Mouse (Mus musculus) liver, postnatal 0 days (tissue): ENCODE data around the gene Hfm1. TPM values are rescaled to one million over a fixed set of nuclear protein-coding genes. Genes with fewer than 3 reads are reported as not detected.
A peak's percentile ranks its signal among the peaks of the same experiment; 100 is the strongest.

Experiments used
- ATAC-seq: fragments of 200-750 bp; cut with Nextera tagmentation; 2 replicates; pipeline ENCODE4 v1.8.0; 2017; ENCODE audit warnings: mild to moderate bottlenecking, moderate library complexity
- DNase-seq: peaks from one replicate; pipeline ENCODE4 v3.0.0-alpha.2; 2016
- H3K27ac ChIP-seq: fragments of 300-500 bp; sonication (generic); 2 replicates; pipeline ENCODE4 v1.5.1; 2014; ENCODE audit warnings: antibody characterized with exemption, moderate library complexity, mild to moderate bottlenecking, low read depth
- H3K27me3 ChIP-seq: fragments of 300-500 bp; sonication (generic); 2 replicates; pipeline ENCODE4 v1.6.1; 2014; ENCODE audit warnings: low read length, control low read depth, mixed read lengths; ENCODE audit not compliant: insufficient read depth
- H3K36me3 ChIP-seq: fragments of 300-500 bp; sonication (generic); replicated peaks from 2 replicates; pipeline ENCODE4 v1.6.1; 2014; ENCODE audit warnings: mild to moderate bottlenecking, control low read depth, low read length, moderate library complexity, mixed read lengths; ENCODE audit not compliant: insufficient read depth
- H3K4me1 ChIP-seq: fragments of 300-500 bp; sonication (generic); 2 replicates; pipeline ENCODE4 v1.6.1; 2014; ENCODE audit warnings: antibody characterized with exemption, mild to moderate bottlenecking, control low read depth; ENCODE audit not compliant: insufficient read depth
- H3K4me2 ChIP-seq: fragments of 300-500 bp; sonication (generic); 2 replicates; pipeline ENCODE4 v1.6.1; 2014; ENCODE audit warnings: low read depth, mild to moderate bottlenecking, low read length, moderate library complexity, mixed read lengths
- H3K4me3 ChIP-seq: fragments of 300-500 bp; sonication (generic); 2 replicates; pipeline ENCODE4 v1.5.1; 2014; ENCODE audit warnings: low read depth, low read length
- H3K9ac ChIP-seq: fragments of 300-500 bp; sonication (generic); replicated peaks from 2 replicates; pipeline ENCODE4 v1.6.1; 2014; ENCODE audit warnings: mild to moderate bottlenecking, moderate library complexity
- H3K9me3 ChIP-seq: fragments of 300-500 bp; sonication (generic); 2 replicates; pipeline ENCODE4 v1.6.1; 2016; ENCODE audit warnings: mild to moderate bottlenecking, control low read depth, low read length, mixed read lengths
- CTCF ChIP-seq: sonication (generic); IDR thresholded peaks from 2 replicates; pipeline ENCODE4 v1.5.1; 2016; ENCODE audit warnings: antibody characterized with exemption, low read depth
- EP300 ChIP-seq: IDR thresholded peaks from 2 replicates; pipeline ENCODE4 v1.6.1; 2016; ENCODE audit warnings: antibody characterized with exemption, low read depth, mild to moderate bottlenecking
- WGBS: fragments of 180-500 bp; shearing (Covaris S2); extraction: QIAGEN DNeasy Blood & Tissue Kit; methylation state at CpG from one replicate; pipeline ENCODE4 v1.1.7; 2014; ENCODE audit not compliant: insufficient replicate concordance; 5-methylcytosine and 5-hydroxymethylcytosine counted together
- polyA plus RNA-seq: library from polyadenylated mRNA; unstranded; fragments of >200 nt; fragmentation: Nextera tagmentation; extraction: Ambion mirVana; gene quantifications from 2 replicates; pipeline ENCODE4 v1.2.1, GENCODE M21; 2015

Hfm1 gene
- polyA plus RNA-seq, 1 experiment from 2014 or later: not detected

DNA sequence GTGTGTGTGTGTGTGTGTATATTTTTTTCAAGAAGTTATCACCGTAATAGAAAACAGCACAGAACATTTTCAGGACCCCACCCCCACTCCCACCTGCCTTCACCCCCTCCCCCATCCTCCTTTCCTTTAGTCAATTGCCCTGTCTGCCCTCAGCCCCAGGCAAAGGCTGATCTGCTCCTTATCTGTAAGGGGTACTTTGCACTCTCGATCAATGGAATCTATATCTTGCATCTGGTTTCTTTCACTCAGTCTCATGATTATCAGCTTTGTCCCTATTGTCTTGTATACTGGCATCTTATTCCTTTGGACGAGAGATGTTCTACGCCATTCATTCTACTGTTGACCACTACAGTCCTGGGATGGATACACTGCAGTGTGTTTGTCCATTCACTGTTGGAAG is 1.9 kb upstream of the Hfm1 start:
- Histone ChIP-seq H3K4me1 (no peaks in the 10 kb centered on the region), H3K4me3 (no peak overlapping the region), H3K27ac (no peak overlapping the region), H3K27me3 (peaks cover 6% of the 10 kb centered on the region), H3K4me2 (no peak overlapping the region), H3K9ac (no peak overlapping the region), H3K36me3 (no peaks in the 10 kb centered on the region), H3K9me3 (no peaks in the 10 kb centered on the region)
- TF ChIP-seq EP300 (no peak), CTCF (no peak)
- ATAC-seq (no peak), DNase-seq (no peak)
- 43% methylated on average over 4 of the region's 4 CpGs for WGBS

DNA sequence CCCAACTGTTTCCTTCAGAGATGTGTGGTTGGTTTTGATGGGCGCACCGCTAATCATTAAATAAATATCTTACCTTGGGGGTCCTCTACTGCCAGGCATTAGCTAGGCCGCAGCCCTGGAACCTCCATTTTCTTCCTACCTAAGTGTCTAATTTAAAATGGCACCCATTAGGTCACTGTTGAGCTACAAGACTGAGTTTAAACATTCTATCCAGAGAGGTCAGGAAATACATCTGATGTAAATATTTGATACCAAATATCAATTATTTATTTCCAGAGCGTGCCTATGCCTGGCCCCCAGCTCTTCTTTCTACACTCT is 207 bp upstream of the Hfm1 start:
- ATAC-seq (no peak), DNase-seq (no peak)
- 61% methylated on average over 4 of the region's 4 CpGs for WGBS
- H3K4me2 ChIP-seq: peak overlapping the region; percentile 93
- H3K27me3 ChIP-seq: peaks cover 6% of the 10 kb centered on the region
- no peaks in the 10 kb centered on the region for H3K4me1 ChIP-seq
- no peaks in the 10 kb centered on the region for H3K36me3 ChIP-seq
- H3K9me3 ChIP-seq: no peaks in the 10 kb centered on the region
- H3K9ac ChIP-seq: peak overlapping the region; percentile 57; the same call in 1 of the 2 replicates
- no peak for TF ChIP-seq CTCF
- no peak for TF ChIP-seq EP300
- H3K4me3 ChIP-seq: peak overlapping the region; percentile 52
- no peak overlapping the region for H3K27ac ChIP-seq

DNA sequence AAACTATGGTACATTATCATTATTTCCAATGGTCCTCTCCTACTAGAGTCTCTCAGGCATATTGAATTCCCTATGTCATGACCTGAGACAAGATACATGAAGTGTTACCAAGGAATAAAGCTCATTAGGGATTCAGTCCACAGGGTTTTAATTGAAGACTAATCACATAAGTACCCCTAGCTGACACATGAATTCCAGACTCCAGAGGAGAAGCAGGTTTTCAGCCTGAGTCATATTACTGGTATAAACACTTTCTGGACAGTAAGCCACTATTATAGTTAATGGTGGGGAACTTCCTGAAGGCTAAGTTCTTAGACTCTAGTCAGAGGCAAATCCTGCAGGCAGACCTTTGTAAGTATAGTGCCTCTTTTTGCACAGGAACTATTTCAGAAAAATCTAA is 6.8 kb downstream of the Hfm1 start:
- Histone ChIP-seq H3K27me3 (no peaks in the 10 kb centered on the region), H3K9ac (no peak overlapping the region), H3K4me3 (no peak overlapping the region), H3K36me3 (no peaks in the 10 kb centered on the region), H3K4me2 (no peak overlapping the region), H3K9me3 (no peaks in the 10 kb centered on the region), H3K4me1 (no peaks in the 10 kb centered on the region), H3K27ac (no peak overlapping the region)
- TF ChIP-seq EP300: no peak
- no peak for TF ChIP-seq CTCF
- no peak for ATAC-seq
- no peak for DNase-seq

DNA sequence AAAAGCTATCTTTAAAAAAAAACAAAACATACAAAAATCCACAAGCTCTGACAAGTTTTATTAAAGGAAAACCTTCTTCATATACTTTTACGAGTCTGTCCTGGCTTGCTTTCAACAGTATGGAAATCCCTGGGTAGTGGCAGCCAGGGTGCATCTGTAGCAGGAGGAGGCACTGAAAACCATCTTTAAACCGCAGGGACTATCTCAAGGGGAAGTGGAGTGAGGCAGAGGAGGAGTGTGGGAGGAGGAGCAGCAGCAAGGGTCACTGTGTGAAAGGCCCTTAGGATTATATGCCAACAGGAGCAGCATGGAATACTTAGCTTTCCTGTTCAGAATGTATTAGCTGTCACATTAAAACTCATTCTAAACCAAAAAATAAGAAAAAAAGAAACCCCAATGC is 29.2 kb downstream of the Hfm1 start:
- no peak overlapping the region for H3K4me3 ChIP-seq
- H3K4me2 ChIP-seq: no peak overlapping the region
- no peak overlapping the region for H3K27ac ChIP-seq
- TF ChIP-seq EP300: no peak
- TF ChIP-seq CTCF: no peak
- H3K27me3 ChIP-seq: no peaks in the 10 kb centered on the region
- 46% methylated on average over 2 of the region's 2 CpGs for WGBS
- no peak for ATAC-seq
- H3K9me3 ChIP-seq: no peaks in the 10 kb centered on the region
- H3K9ac ChIP-seq: no peak overlapping the region
- no peaks in the 10 kb centered on the region for H3K36me3 ChIP-seq
- no peak for DNase-seq
- H3K4me1 ChIP-seq: no peaks in the 10 kb centered on the region

DNA sequence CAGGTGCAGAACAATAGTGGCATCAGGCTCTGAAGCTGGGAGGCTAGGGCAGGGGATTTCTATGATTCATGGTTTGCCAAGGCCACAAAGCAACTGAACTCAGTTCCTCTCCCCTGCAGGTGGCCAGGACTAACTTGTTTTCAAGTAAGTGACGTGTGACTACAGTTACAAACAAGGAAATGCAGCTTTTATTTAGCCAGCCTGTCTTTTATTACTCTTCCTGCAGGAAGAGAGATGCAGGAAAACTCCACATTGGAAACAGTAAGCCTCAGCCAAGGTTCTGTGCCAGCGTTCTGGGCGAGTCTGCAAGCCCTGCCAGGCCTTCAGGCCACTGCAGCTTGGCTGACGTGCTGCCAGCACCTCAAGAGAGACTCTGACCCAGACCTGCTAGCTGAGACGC is 34.3 kb downstream of the Hfm1 start:
- no peaks in the 10 kb centered on the region for H3K27me3 ChIP-seq
- ATAC-seq (peak; percentile 47; the same call in 1 of the 2 replicates), DNase-seq (peak; percentile 14)
- H3K9me3 ChIP-seq: no peaks in the 10 kb centered on the region
- no peak overlapping the region for H3K4me3 ChIP-seq
- TF ChIP-seq EP300 (no peak), CTCF (no peak)
- peak overlapping the region; percentile 81 for H3K27ac ChIP-seq
- no peak overlapping the region for H3K4me2 ChIP-seq
- H3K36me3 ChIP-seq: no peaks in the 10 kb centered on the region
- H3K9ac ChIP-seq: no peak overlapping the region
- WGBS: 21% methylated on average over 5 of the region's 5 CpGs
- H3K4me1 ChIP-seq: no peaks in the 10 kb centered on the region

DNA sequence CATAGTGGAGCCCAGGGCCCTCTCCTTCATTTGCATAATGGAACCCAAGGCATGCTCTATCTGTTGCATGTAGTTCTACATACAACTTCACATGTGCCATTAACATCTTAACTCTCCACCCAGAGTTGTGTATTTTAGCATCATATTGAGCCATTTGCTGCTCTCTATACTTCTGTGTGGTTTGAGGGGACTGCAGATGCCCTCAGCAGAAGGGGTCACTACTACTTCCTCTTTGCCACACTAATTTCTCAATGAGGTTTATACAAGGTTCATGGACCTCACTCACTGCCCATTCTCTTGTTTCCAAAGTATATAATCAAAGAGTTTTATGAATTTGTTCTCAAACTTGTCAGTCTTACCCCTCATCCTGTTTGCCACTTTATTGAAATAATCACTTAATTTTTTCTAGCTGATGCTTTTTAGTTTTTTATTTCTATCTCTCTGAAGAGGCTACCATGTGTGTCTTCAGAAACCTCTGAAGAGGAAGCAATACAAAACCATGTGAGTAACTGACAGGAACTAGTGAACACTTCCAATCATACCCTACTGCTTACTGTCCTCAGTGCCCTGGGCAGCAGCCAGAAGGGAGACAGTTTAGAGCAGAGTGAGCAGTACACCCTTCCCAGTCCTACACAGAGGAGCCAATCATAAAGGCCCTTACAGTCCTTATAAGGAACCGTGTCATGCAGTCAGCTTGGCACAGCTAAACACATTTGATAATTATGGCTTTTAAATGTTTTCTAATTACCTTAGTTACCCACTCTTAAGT is 38.6 kb downstream of the Hfm1 start:
- no peaks in the 10 kb centered on the region for H3K27me3 ChIP-seq
- H3K4me1 ChIP-seq: no peaks in the 10 kb centered on the region
- H3K4me2 ChIP-seq: no peak overlapping the region
- no peak for TF ChIP-seq EP300
- WGBS: 27% methylated on average over 1 of the region's 1 CpGs
- no peaks in the 10 kb centered on the region for H3K36me3 ChIP-seq
- H3K9me3 ChIP-seq: no peaks in the 10 kb centered on the region
- H3K4me3 ChIP-seq: no peak overlapping the region
- H3K27ac ChIP-seq: peak overlapping the region; percentile 8; the same call in 1 of the 2 replicates
- DNase-seq: peak; percentile 15
- H3K9ac ChIP-seq: no peak overlapping the region
- peak; percentile 66 for ATAC-seq
